Mouse (Mus musculus): ENCODE measurements around the gene Grip2. TPM values are rescaled to one million over a fixed set of nuclear protein-coding genes. Genes with fewer than 3 reads are reported as not detected.

Grip2 gene
- total RNA-seq, 2 experiments from 2014 or later = 4.5 to 5.2 TPM

GRCm38 (mm10) chr6:91827926-91828325 is 876 bp upstream of the Grip2 start:
- TF ChIP-seq CTCF (IDR thresholded peaks at IDR 0.05) = no peak
- no peak overlapping the region for H3K27ac ChIP-seq
- DNase-seq = no peak
- intact Hi-C loops (cut with DNase I) = no loop called here
- no peak overlapping the region for H3K4me3 ChIP-seq

GRCm38 (mm10) chr6:91818271-91818670 is 8.8 kb downstream of the Grip2 start:
- Histone ChIP-seq H3K4me3 (no peak overlapping the region), H3K27ac (no peak overlapping the region)
- TF ChIP-seq CTCF (IDR thresholded peaks at IDR 0.05) = no peak
- DNase-seq = no peak
- intact Hi-C loops (cut with DNase I) = no loop called here

GRCm38 (mm10) chr6:91815976-91816375 is 11.1 kb downstream of the Grip2 start:
- no peak overlapping the region for H3K27ac ChIP-seq
- TF ChIP-seq CTCF (IDR thresholded peaks at IDR 0.05) = no peak
- no peak for DNase-seq
- intact Hi-C loops (cut with DNase I) = no loop called here
- no peak overlapping the region for H3K4me3 ChIP-seq

- TF ChIP-seq CTCF (IDR thresholded peaks at IDR 0.05) = no peak
- DNase-seq = no peak
- Histone ChIP-seq H3K4me3 (no peak overlapping the region), H3K27ac (no peak overlapping the region)
- intact Hi-C loops (cut with DNase I) = loop anchor here (5.0 kb wide), 1 partner anchor 49 kb away; no protein-coding TSS in a partner anchor
Measured at GRCm38 (mm10) chr6:91813611-91814010, 13.4 kb downstream of the Grip2 start.

- no peak for DNase-seq
- intact Hi-C loops (cut with DNase I) = loop anchor here (5.0 kb wide), 1 partner anchor 52 kb away; no protein-coding TSS in a partner anchor
- no peak overlapping the region for H3K4me3 ChIP-seq
- no peak for TF ChIP-seq CTCF (IDR thresholded peaks at IDR 0.05)
- no peak overlapping the region for H3K27ac ChIP-seq
Measured at GRCm38 (mm10) chr6:91810007-91810406, 17.0 kb downstream of the Grip2 start.

- no peak for TF ChIP-seq CTCF (IDR thresholded peaks at IDR 0.05)
- intact Hi-C loops (cut with DNase I) = no loop called here
- H3K27ac ChIP-seq = no peak overlapping the region
- DNase-seq = no peak
- no peak overlapping the region for H3K4me3 ChIP-seq
Measured at GRCm38 (mm10) chr6:91808022-91808421, 19.0 kb downstream of the Grip2 start.

GRCm38 (mm10) chr6:91807169-91807568 is 19.9 kb downstream of the Grip2 start:
- intact Hi-C loops (cut with DNase I) = no loop called here
- DNase-seq = peak; percentile 55
- peak overlapping the region; percentile 51 for H3K27ac ChIP-seq
- peak overlapping the region; percentile 70 for H3K4me3 ChIP-seq
- TF ChIP-seq CTCF (IDR thresholded peaks at IDR 0.05) = no peak

GRCm38 (mm10) chr6:91804177-91804576 is 22.9 kb downstream of the Grip2 start:
- Histone ChIP-seq H3K27ac (no peak overlapping the region), H3K4me3 (no peak overlapping the region)
- no peak for TF ChIP-seq CTCF (IDR thresholded peaks at IDR 0.05)
- intact Hi-C loops (cut with DNase I) = no loop called here
- DNase-seq = no peak

- no peak for DNase-seq
- intact Hi-C loops (cut with DNase I) = no loop called here
- H3K27ac ChIP-seq = no peak overlapping the region
- TF ChIP-seq CTCF (IDR thresholded peaks at IDR 0.05) = no peak
- H3K4me3 ChIP-seq = no peak overlapping the region
Measured at GRCm38 (mm10) chr6:91798496-91798895, 28.6 kb downstream of the Grip2 start.

GRCm38 (mm10) chr6:91796736-91797135 is 30.3 kb downstream of the Grip2 start:
- no peak for TF ChIP-seq CTCF (IDR thresholded peaks at IDR 0.05)
- Histone ChIP-seq H3K27ac (peak overlapping the region; percentile 82), H3K4me3 (no peak overlapping the region)
- intact Hi-C loops (cut with DNase I) = no loop called here
- no peak for DNase-seq

GRCm38 (mm10) chr6:91796064-91796463 is 31.0 kb downstream of the Grip2 start:
- no peak for TF ChIP-seq CTCF (IDR thresholded peaks at IDR 0.05)
- Histone ChIP-seq H3K4me3 (peak overlapping the region; percentile 74), H3K27ac (peak overlapping the region; percentile 82)
- DNase-seq = peak; percentile 61
- intact Hi-C loops (cut with DNase I) = no loop called here

- TF ChIP-seq CTCF (IDR thresholded peaks at IDR 0.05) = no peak
- DNase-seq = no peak
- Histone ChIP-seq H3K27ac (peak overlapping the region; percentile 82), H3K4me3 (peak overlapping the region; percentile 74)
- intact Hi-C loops (cut with DNase I) = no loop called here
Measured at GRCm38 (mm10) chr6:91795640-91796039, 31.4 kb downstream of the Grip2 start.

- no peak overlapping the region for H3K4me3 ChIP-seq
- TF ChIP-seq CTCF (IDR thresholded peaks at IDR 0.05) = no peak
- intact Hi-C loops (cut with DNase I) = no loop called here
- no peak for DNase-seq
- H3K27ac ChIP-seq = peak overlapping the region; percentile 88
Measured at GRCm38 (mm10) chr6:91788311-91788798, 38.7 kb downstream of the Grip2 start.

GRCm38 (mm10) chr6:91785018-91785417 is 42.0 kb downstream of the Grip2 start:
- H3K4me3 ChIP-seq = no peak overlapping the region
- DNase-seq = peak; percentile 88
- intact Hi-C loops (cut with DNase I) = no loop called here
- no peak for TF ChIP-seq CTCF (IDR thresholded peaks at IDR 0.05)
- peak overlapping the region; percentile 88 for H3K27ac ChIP-seq
